Mouse (Mus musculus) induced T-regulatory cell, adult 2 months (primary cell): Measurements from ENCODE around the gene Nfix.
A peak's percentile ranks its signal among the peaks of the same experiment; 100 is the strongest.

ENCODE experiments used
- DNase-seq: peaks from one replicate; pipeline ENCODE4 v3.0.0-alpha.2; 2012; ENCODE audit warnings: low read depth

The Nfix gene

DNA sequence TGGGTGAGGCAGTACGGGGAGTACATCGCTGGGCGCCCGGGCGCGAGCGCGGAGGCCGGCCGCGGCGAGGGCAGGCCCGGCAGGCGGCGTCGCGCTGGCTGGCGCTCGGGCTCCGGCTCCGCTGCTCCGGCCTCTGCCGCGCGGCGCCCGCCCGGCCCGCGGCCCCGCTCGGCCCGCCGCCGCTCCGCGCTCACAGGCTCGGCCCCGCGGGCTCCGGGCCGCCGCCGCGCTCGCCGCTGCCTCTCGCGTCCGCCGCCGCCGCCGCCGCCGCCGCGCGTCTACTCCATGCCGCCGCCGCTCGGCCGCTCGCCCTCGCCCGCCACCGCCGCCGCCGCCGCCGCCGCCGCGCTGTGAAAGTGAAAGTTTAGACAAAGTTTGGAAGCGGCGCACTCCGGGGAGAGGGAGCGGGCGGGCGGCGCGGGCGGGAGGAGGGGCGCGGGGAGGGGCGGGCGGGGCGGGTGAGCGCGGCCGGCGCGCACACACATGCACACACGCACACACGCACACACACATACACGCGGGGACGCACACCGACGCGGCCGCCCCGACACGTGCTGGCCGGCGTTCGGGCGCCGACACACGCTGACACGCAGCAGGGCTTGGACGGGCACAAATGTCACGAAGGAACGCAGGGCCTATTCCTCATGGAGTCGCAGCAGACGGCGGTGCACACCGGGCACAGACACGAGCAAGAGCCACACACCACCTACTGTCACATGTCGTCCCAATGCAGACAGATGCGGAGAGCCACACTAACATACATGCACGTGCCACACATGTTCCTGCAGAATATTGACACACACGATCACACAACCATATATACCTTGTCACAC lies at the start of gene Nfix:
Nfix (minus strand) TSS at position 346 of the 833 bp plus-strand sequence.
- peak; percentile 62 for DNase-seq

DNA sequence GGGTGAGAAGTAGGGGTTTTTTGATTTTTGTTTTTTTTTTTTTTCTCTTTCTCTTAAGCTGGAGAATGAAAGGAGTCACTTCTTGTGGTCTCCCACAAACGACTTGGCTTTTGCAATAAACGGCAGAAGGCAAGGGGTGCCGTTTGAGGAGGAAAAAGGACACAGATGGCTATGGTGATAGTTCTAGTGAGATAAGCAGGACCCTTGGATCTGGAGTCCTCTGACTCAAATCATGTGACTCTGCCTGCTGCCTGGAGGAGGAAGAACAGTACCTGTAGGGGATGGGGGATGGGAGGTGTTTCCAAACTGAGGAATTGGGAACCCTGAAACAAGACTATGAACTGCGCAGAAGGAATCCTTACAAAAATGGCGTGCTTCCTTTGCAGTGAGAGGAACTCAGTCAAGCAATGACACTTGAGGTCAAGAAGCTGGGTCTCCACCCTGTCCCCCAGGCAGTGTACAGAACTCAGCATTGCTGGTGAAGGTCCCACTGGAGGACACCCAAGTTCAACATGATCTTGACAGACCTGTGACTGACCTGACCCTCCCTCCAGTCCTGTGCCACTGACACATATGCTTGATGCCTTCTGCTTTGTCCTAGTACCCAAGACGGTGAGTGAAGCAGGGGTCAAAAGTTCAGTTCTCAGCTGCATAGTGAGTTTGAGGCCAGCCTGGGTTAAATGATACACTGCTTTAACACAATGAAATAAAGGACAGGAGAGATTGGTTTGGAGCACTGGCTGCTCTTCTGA lies 47.7 kb upstream of the Nfix start:
- no peak for DNase-seq

DNA sequence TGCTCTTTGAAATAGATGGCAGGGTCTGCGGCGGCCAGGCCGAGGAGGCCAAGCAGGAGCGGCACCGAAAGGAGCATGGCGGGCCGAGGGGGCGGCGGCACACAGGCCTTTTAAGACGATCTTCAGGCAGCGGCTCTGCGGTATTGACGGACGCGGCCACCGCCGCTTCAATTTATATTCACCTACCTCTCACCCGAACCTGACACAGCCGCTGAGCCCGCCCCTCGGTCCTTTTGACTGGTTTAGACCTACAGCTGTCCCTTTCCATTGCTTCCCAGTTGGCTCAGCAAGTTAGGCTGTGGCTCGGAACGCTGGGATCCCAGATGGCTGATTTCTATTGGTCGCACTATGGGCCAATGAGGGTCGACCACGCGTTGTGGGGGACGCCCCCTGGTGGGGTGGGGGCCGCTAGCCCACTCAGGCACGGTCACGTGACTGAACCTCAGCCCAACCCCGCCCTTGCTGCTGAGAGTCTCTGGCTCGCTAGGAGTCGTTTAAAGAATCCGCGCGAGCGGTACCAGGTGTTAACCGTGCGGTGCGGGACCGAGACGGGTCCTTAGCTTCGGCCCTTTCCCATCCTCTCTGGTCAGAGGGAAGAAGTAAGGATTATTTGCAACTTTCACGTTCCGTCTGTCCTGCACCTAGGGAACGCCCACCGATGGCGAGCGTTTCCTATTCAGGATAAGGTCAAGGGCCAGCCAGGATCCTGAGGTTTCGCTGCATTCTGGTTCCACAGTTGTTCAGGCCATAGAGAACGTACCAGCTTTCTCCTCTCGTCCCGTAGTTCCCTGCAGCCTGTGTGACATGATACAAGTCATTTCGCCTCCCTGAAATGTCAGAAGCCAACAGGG lies 46.8 kb upstream of the Nfix start, which contains the start of gene Calr:
Calr (minus strand) TSS at position 213 of the 851 bp plus-strand sequence.
- DNase-seq: peak; percentile 99

- DNase-seq: peak; percentile 77
Measured at GRCm38 (mm10) chr8:84846094-84846721, 46.1 kb upstream of the Nfix start.

DNA sequence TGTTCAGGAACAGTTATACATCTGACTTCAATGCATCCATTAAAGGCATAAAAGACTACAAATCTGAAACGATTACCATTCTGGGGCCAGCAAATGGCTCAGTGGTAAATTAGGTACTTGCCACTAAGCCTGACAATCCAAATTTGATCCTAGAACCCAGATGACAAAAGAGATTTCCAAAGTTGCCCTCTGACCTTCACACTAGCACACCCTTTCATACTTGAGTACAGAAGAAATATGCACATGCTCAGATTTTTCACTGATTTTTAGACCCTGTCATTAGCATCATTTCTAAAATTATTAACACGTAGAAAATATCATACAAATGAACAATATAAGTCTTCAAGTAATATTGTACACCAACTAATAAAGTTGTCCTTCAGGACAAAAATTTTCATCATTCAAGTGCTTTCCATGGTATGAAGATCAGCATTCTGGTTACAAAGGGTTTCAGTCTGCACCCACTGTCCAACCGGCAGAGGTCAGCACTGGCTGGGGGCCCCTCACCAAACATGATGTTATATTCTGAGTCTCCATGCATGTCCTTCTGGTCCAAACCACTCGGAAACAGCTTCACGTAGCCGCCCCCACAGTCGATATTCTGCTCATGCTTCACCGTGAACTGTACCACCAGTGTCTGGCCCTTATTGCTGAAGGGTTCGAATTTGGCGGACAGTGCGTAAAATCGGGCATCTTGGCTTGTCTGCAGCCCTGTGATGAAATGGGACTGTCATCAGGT lies 45.4 kb upstream of the Nfix start:
- DNase-seq: peak; percentile 47

DNA sequence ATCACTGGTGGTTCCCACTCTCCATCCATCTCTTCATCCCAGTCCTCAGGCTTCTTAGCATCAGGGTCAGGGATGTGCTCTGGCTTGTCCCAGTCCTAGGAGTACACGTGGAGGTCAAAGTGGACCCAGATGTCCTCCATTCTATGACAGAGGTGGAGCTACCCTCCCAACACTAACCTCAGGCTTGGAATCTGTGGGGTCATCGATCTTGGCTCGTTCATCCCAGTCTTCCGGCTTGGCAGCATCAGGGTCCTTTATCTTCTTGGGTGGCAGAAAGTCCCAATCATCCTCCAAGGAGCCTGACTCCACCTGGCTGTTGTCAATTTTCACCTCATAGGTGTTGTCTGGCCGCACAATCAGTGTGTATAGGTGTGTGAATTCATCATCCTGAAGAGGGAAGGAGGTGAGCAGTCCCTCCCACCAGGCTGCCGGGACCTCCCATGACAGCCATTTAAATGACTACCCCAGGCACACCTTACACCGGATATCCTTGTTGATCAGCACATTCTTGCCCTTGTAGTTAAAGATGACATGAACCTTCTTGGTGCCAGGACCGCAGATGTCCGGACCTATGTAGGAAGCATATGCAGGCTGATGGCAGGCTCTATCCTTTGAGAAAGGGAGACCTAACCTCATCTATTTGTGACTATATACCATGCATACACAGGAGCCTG lies 44.4 kb upstream of the Nfix start:
- peak; percentile 46 for DNase-seq

DNA sequence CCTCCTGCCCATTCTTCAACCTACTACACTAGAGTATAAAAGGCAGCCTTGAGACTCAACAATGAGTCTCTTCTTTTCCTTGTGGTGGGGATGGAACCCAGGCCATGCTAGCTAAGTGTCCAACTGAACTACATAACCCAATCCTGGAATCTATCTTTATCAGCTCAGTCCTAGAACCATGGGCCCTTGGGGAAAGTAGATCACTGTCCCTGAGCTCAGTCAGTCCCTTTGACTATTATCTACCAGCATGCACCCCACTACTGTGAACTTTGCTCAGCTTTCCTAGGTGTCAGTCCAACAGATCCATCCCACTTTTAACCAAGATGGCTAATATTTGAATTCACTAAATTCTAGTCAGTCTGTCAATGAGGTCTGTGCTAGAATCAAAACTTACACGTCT lies 41.4 kb upstream of the Nfix start:
- DNase-seq: no peak

- DNase-seq: peak; percentile 98
Measured at GRCm38 (mm10) chr8:84840248-84840999, 40.3 kb upstream of the Nfix start, which contains the start of gene Rad23a. TSS of gene Rad23a (minus strand) at chr8:84840665.

DNA sequence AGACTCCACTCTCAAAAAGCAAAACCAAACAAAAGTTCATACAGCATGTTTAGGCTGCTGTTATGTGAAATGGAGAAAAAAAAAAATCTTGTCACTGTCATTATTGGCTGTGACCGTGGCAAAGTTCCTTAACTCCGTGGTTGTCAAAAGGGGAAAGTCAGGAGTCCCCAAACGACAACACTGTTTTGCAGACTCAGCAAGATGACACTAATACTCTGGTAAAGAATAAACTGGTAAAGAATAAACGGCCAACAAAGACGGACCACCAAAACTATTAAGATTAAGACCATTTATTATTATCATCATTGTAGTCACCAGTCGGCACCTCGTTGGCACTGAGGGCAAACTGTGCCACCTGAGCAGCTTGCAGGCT lies 39.7 kb upstream of the Nfix start:
- no peak for DNase-seq

GRCm38 (mm10) chr8:84839411-84839810 lies 39.3 kb upstream of the Nfix start:
- no peak for DNase-seq

DNA sequence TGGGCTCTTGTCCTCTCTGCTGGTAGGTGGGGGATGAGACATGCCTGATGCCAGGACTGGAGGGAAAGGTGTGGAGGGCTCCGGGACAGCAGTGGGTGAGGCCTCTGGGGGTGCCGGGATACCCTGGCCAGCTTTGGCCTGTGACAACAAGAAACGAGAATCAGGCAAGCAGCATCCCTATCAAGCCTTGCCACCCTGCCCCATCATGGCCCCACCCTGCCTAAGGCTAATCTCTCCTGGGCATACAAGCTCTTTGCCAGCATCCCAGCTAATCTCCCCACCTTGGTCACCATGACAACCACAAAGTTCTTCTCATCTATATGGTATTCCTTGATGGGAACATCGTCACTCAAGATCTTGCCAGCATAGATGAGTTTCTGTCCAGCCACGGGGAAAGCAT lies 38.4 kb upstream of the Nfix start:
- no peak for DNase-seq

GRCm38 (mm10) chr8:84837912-84838470 lies 37.8 kb upstream of the Nfix start:
- no peak for DNase-seq

GRCm38 (mm10) chr8:84837149-84837911 lies 37.2 kb upstream of the Nfix start:
- no peak for DNase-seq

- no peak for DNase-seq
Measured at GRCm38 (mm10) chr8:84834866-84835855, 35.0 kb upstream of the Nfix start.

DNA sequence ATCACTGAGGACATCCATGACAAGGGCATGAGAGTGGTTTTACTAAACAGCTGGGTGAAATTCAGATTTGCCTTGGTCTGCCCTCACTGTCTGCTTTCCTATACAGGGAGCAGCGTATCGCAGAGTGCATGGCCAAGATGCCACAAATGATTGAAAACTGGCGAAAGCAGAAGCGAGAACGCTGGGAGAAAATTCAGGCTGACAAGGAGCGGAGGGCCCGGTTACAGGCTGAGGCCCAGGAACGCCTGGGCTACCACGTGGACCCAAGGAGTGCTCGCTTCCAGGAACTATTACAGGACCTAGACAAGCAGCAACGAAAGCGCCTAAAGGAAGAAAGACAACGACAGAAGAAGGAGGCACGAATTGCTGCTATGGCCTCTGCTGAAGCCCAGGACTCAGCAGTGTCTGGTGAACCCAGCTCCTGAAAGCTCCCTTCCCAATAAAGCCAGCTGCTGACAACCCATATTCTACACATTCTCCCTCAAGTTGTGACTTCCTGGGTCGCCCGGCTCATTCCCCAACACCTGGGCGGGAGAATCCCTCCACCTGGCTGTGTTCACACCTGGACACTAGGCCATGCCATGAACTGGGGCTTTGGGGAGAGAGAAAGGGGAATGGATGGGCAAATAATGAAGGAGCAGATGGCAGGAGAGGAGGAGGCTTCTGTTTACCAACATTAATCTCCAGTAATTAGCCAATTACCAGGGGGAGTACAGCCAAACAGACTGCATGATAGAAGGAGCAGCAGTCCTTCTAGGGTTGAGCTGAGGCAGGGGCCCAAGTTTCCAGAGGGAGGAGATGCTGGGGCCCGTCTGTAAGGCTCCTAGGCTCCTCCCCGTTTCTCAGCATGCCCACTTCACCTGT lies 34.1 kb upstream of the Nfix start:
- no peak for DNase-seq
